Mouse (Mus musculus) cerebellum, adult 11 months (tissue): ENCODE results near the gene 1700024B05Rik.
"Not testable (repeated sequence)": the region's sequence is repeated elsewhere in the genome, so short reads cannot be mapped to it uniquely, and the experiment has no call there.

Experiments used
- DNase-seq: peaks from one replicate; pipeline ENCODE4 v3.0.0; 2022

Gene 1700024B05Rik

DNA sequence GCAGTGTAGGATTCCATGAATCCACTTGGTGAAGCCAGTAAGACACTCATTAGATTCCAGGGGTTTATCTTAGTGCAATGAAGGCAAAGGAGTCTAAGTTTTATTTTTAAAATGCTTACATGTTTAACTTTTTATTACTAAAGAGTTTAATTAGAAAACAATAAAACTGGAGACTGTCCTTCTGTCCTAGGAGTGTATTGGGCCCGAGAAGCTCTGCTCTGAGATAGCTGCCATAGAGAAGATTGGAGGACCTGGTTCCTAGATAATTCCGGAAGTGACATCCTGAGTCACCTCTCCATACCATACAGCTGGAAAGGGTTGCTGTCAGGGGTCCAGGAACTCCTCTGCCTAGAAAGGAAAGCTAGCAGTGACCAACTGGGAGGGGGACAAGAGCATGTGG lies at the start of gene 1700024B05Rik:
TSS of gene 1700024B05Rik (plus strand) at position 301 of the 400 bp plus-strand sequence.
- DNase-seq, result not testable (repeated sequence)

DNA sequence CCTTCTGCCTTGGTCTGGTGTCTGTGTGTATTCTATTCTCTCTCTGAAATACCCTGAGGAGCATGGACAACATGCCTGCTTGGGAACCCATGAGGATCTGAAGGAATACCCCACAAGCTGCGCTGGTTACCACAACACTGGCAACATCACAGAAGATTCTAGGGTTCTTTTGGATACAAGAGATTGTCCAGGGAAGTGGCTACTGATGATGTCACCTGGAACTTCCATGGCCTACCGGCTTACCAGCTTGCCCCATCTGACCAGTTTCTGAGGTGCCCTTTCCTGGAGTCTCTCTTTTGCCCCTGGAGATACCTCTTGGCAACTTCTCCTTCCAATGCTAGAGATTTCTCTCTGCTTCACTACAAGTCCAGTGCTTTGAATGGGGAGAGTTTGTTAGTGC lies 36.6 kb upstream of the 1700024B05Rik start, which contains the start of gene Gm7980:
TSS of gene Gm7980 (minus strand) at position 101 of the 400 bp plus-strand sequence.
- DNase-seq, result not testable (repeated sequence)

DNA sequence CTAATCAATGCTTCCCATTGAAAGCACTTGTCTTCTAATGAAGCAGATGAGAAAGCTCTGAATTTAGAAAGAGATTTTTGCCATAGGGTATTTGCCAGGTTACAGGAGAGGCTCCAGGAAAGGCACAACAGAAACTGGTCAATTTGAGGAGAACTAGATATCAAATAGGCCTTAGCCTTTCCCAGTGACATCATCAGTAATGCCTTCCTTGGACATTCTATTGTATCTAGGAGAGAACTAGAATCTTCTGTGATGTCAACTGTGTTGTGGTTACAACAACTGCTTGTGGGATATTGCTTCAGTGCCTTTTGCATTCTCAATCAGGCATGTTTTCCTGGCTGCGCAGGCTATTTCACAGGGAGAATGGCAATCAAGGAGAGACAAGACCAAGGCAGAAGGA lies 19.1 kb upstream of the 1700024B05Rik start, which contains the start of gene 1700049E17Rik1:
TSS of gene 1700049E17Rik1 (plus strand) at position 301 of the 400 bp plus-strand sequence.
- DNase-seq, result not testable (repeated sequence)

DNA sequence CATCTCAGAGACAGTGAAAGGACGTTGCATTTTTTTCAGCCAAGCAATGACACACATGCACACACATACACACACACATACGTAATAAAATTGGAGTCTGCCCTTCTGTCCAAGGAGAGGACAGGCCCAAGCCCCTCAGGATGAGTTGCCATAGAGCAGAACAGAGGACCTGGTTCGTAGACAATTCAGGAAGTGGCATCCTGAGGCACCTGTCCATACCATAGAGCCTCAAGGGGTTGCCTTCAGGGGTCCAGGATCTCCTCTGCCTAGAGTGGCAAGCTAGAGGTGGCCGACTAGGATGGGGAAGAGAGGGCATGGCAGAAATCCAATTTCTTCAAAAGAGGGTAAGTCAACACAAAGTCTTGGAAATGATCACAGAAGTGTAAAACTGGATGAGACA lies 20.3 kb downstream of the 1700024B05Rik start:
- not testable (repeated sequence) for DNase-seq

DNA sequence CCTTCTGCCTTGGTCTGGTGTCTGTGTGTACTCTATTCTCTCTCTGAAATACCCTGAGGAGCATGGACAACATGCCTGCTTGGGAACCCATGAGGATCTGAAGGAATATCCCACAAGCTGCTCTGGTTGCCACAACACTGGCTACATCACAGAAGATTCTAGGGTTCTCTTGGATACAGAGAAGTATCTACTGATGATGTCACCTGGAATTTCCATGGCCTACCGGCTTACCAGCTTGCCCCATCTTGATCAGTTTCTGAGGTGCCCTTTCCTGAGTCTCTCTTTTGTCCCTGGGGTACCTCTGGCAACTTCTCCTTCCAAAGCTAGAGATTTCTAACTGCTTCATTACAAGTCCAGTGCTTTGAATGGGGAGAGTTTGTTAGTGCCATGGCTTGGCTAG lies 24.0 kb downstream of the 1700024B05Rik start, which contains the start of gene Gm6401:
TSS of gene Gm6401 (minus strand) at position 101 of the 400 bp plus-strand sequence.
- not testable (repeated sequence) for DNase-seq

DNA sequence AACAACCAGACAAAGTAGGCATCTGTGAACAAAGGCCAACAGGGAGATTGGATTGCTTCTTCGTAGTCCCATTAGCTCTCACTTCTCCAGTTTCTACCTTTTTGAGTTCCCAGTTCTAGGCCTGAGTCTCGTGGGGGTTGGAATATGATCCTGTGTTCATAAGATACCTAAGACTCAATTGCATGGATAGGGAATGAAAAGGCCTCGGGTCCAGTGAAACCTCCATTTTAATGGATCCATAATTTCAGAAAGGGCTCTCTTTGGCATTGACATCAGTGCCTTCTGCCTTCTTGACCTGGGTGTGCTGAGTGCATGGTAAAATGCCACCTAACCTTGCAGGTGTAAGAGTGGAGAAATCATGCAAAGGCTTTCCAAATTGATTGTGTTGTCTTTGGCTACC lies 24.8 kb downstream of the 1700024B05Rik start:
- not testable (repeated sequence) for DNase-seq

DNA sequence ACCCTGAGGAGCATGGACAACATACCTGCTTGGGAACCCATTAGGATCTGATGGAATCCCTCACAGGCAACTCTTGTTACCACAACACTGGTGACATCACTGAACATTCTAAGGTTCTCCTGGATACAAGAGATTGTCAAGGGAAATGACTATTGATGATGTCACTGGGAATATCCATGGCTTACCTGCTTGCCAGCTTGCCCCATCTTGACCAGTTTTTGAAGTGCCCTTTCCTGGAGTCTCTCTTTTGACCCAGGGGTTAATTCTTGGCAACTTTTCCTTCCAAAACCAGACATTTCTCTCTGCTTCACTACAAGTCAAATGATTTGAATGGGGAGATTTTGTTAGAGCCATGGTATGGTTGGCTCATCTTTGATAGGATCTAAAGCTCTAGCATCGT lies 39.4 kb downstream of the 1700024B05Rik start, which contains the start of gene Gm3543:
TSS of gene Gm3543 (minus strand) at position 101 of the 400 bp plus-strand sequence.
- not testable (repeated sequence) for DNase-seq
